Mouse (Mus musculus) stomach, adult 2 months (tissue): ENCODE measurements around the gene Phlda3. TPM values are rescaled to one million over a fixed set of nuclear protein-coding genes. Genes with fewer than 3 reads are reported as not detected.

ENCODE experiments used
- polyA plus RNA-seq: library from polyadenylated mRNA; depleted of rRNA; stranded (reverse); fragments of >200 nt; gene quantifications from 2 replicates; pipeline ENCODE4 v1.2.3, GENCODE M21; 2012; rRNA removed

Gene Phlda3
- 33.4 and 48.7 TPM in 2 replicates for polyA plus RNA-seq

GRCm38 (mm10) chr1:135765645-135766591 lies at the start of gene Phlda3:
Gene Phlda3 (plus strand): TSS chr1:135766119.

DNA sequence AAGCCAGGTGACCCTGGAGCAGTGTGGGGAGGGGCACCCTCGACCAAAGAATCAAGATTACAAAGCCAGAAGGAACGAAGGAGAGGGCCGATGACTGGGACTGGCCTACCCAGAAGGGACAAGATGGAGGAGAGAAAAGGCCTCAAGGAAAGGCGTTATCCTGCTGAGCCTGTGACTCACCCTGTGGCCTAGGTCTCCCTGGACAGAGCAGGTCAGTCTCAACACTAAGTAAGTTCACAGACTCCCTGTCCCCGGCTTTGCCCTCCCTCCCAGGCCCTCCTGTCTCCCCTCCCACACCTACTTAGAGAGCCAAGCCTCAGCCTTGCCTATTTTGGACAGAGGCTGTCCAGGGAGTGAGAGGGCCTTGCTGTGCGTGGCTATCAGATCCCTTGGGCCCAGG lies 45.9 kb upstream of the Phlda3 start, which contains the start of gene Csrp1:
Gene Csrp1, plus strand, starts transcription at position 79 of the 400 bp plus-strand sequence.

GRCm38 (mm10) chr1:135778780-135779535 lies 13.0 kb downstream of the Phlda3 start, which contains the start of gene Tnni1:
Gene Tnni1 (plus strand): TSS chr1:135779434.

DNA sequence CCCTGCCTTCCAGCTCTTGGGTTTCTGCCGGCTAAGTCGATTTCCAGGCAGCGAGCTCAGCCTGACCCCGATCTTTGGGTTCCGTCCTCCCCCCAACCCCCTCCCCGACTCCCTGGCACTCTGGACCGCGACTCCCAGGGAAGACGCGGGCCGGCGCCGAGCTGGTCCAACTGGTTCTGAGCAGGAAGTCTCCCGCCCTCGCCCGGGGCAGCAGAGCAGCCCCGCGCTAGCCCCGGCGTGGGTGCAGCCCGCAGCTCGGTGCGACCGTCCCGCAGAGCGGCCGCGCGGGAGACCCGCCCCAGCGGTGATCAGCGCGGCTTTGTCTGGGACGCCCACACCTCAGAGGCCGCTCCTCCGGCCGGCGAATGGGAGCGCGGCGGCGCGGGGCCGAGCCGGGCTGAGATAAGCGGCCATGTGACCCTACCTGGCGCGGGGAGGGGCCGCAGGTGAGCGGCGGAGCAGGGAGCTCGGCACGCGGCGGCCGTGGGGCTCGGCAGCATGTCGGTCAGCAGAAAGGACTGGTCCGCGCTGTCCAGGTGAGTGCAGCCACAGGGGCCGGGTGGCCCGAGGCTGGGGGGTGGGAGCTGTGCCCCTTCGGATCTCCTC lies 52.7 kb downstream of the Phlda3 start, which contains the start of gene Lad1:
Gene Lad1, plus strand, starts transcription at position 118 of the 606 bp plus-strand sequence.

Other genes with a start within 250 kb of the Phlda3 start
- gene Nav1, start 158.8 kb upstream of the Phlda3 start, polyA plus RNA-seq = 2.7 and 5.7 TPM in 2 replicates
- 419 and 552 TPM in 2 replicates for gene Csrp1, start 46.1 kb upstream of the Phlda3 start, polyA plus RNA-seq
- 0.97 and 3.0 TPM in 2 replicates for gene Tnni1, start 13.3 kb downstream of the Phlda3 start, polyA plus RNA-seq
- 140 and 153 TPM in 2 replicates for gene Lad1, start 52.5 kb downstream of the Phlda3 start, polyA plus RNA-seq
- 0.26 and 0.76 TPM in 2 replicates for gene Tnnt2, start 70.2 kb downstream of the Phlda3 start, polyA plus RNA-seq
- gene Pkp1, start 153.1 kb downstream of the Phlda3 start, polyA plus RNA-seq = 44.0 and 45.5 TPM in 2 replicates
- 0.11 and 0.15 TPM in 2 replicates for gene Igfn1, start 240.2 kb downstream of the Phlda3 start, polyA plus RNA-seq
- gene Tmem9, start 242.0 kb downstream of the Phlda3 start, polyA plus RNA-seq = 38.3 and 39.9 TPM in 2 replicates